Mouse (Mus musculus) liver, embryonic 12.5 days (tissue): ENCODE data around the gene Krt87. TPM values are rescaled to one million over a fixed set of nuclear protein-coding genes. Genes with fewer than 3 reads are reported as not detected.

Source experiments
- ATAC-seq: fragments of 200-750 bp; cut with Nextera tagmentation; 2 replicates; pipeline ENCODE4 v1.8.0; 2017; ENCODE audit warnings: moderate number of reproducible peaks, mild to moderate bottlenecking, moderate library complexity
- H3K27ac ChIP-seq: fragments of 300-500 bp; sonication (generic); 2 replicates; pipeline ENCODE4 v1.5.1; 2016; ENCODE audit warnings: mild to moderate bottlenecking
- H3K27me3 ChIP-seq: fragments of 300-500 bp; sonication (generic); replicated peaks from 2 replicates; pipeline ENCODE4 v1.6.1; 2016; ENCODE audit warnings: mild to moderate bottlenecking, moderate library complexity
- H3K36me3 ChIP-seq: fragments of 300-500 bp; sonication (generic); 2 replicates; pipeline ENCODE4 v1.6.1; 2016; ENCODE audit warnings: mild to moderate bottlenecking, moderate library complexity
- H3K4me1 ChIP-seq: fragments of 300-500 bp; sonication (generic); 2 replicates; pipeline ENCODE4 v1.6.1; 2016
- H3K4me2 ChIP-seq: fragments of 300-500 bp; sonication (generic); 2 replicates; pipeline ENCODE4 v1.6.1; 2016; ENCODE audit warnings: mild to moderate bottlenecking, moderate library complexity
- H3K4me3 ChIP-seq: fragments of 300-500 bp; sonication (generic); 2 replicates; pipeline ENCODE4 v1.5.1; 2016; ENCODE audit warnings: mild to moderate bottlenecking, moderate library complexity
- H3K9ac ChIP-seq: fragments of 300-500 bp; sonication (generic); 2 replicates; pipeline ENCODE4 v1.6.1; 2016; ENCODE audit warnings: mild to moderate bottlenecking, moderate library complexity
- H3K9me3 ChIP-seq: fragments of 300-500 bp; sonication (generic); replicated peaks from 2 replicates; pipeline ENCODE4 v1.6.1; 2016; ENCODE audit warnings: mild to moderate bottlenecking, moderate library complexity
- WGBS: fragments of 180-500 bp; shearing (Covaris S2); methylation state at CpG from one replicate; pipeline ENCODE4 v1.1.7; 2016; ENCODE audit not compliant: insufficient replicate concordance; 5-methylcytosine and 5-hydroxymethylcytosine counted together
- polyA plus RNA-seq: library from polyadenylated mRNA; unstranded; fragments of >200 nt; fragmentation: Nextera tagmentation; extraction: Ambion mirVana; gene quantifications from 2 replicates; pipeline ENCODE4 v1.2.1, GENCODE M21; 2016

Krt87 gene
- polyA plus RNA-seq, 1 experiment from 2014 or later, result not detected

DNA sequence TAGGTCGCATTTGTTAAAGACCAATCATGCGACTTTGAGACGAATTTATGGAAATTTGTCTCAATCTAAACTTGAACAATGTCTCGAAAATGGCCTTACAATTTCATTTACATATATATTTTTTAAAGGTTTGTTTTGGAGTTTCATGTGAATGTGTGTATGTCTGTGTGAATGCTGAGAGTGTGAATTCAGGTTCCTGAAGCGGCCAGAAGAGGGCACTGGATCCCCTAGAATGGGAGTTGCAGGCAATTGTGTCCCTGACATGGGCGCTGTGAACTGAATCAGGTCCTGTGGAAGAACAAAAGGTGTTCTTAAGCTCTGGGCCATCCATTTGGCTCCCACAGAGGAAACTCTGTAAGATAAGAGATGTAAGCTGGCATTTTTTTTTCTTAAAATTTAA, 17.3 kb upstream of the Krt87 start:
- ATAC-seq, result no peak
- 76% methylated on average over 6 of the region's 6 CpGs for WGBS
- Histone ChIP-seq H3K9ac (no peak overlapping the region), H3K4me2 (no peak overlapping the region), H3K4me1 (no peaks in the 10 kb centered on the region), H3K27me3 (no peaks in the 10 kb centered on the region), H3K4me3 (no peak overlapping the region), H3K27ac (no peak overlapping the region), H3K36me3 (no peaks in the 10 kb centered on the region), H3K9me3 (no peaks in the 10 kb centered on the region)

GRCm38 (mm10) chr15:101455292-101455691, 16.7 kb upstream of the Krt87 start:
- no peak for ATAC-seq
- no peak overlapping the region for H3K27ac ChIP-seq
- H3K36me3 ChIP-seq, result no peaks in the 10 kb centered on the region
- 60% methylated on average over 2 of the region's 2 CpGs for WGBS
- H3K27me3 ChIP-seq, result no peaks in the 10 kb centered on the region
- no peak overlapping the region for H3K4me2 ChIP-seq
- no peaks in the 10 kb centered on the region for H3K9me3 ChIP-seq
- no peaks in the 10 kb centered on the region for H3K4me1 ChIP-seq
- no peak overlapping the region for H3K9ac ChIP-seq
- no peak overlapping the region for H3K4me3 ChIP-seq

GRCm38 (mm10) chr15:101454774-101455173, 16.2 kb upstream of the Krt87 start:
- Histone ChIP-seq H3K36me3 (no peaks in the 10 kb centered on the region), H3K27me3 (no peaks in the 10 kb centered on the region), H3K4me2 (no peak overlapping the region), H3K9me3 (no peaks in the 10 kb centered on the region), H3K9ac (no peak overlapping the region), H3K4me3 (no peak overlapping the region), H3K27ac (no peak overlapping the region), H3K4me1 (no peaks in the 10 kb centered on the region)
- ATAC-seq, result no peak
- WGBS, result 70% methylated on average over 8 of the region's 8 CpGs

GRCm38 (mm10) chr15:101453093-101453736, 14.6 kb upstream of the Krt87 start:
- Histone ChIP-seq H3K27me3 (no peaks in the 10 kb centered on the region), H3K4me1 (no peaks in the 10 kb centered on the region), H3K9me3 (no peaks in the 10 kb centered on the region), H3K27ac (no peak overlapping the region), H3K4me2 (no peak overlapping the region), H3K4me3 (no peak overlapping the region), H3K36me3 (no peaks in the 10 kb centered on the region), H3K9ac (no peak overlapping the region)
- WGBS, result 6% methylated on average over 13 of the region's 13 CpGs
- 0 out of 2 replicates have a peak, but pooled peaks have one; percentile 64 for ATAC-seq

DNA sequence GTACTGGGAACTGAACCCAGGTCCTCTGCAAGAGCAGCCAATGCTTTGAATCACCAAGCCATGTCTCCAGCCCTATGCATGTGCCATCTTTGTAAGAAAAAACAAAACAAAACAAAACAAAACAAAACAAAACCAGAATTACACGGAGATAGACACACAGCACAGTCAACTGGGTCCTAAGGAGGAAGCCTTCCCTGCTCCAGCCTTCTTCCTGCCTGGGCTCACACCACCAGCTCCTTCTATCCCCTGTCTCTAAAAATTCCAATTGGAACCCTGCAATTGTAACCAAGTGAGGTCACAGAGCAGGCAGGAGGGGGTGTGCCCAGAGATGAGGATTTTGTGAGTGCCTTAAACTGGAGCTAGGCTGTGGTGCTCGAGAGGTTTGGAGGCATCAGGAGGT, 8.8 kb upstream of the Krt87 start, which contains the start of gene Krt88:
Gene Krt88, plus strand, starts transcription at position 301 of the 400 bp plus-strand sequence.
- no peak within 1 kb of the TSS for H3K27ac ChIP-seq
- 54% methylated on average over 2 of the region's 2 CpGs for WGBS
- no peak within 1 kb of the TSS for H3K9ac ChIP-seq
- no peak within 1 kb of the TSS for H3K4me3 ChIP-seq
- no peaks in the 10 kb centered on the region for H3K36me3 ChIP-seq
- no peak for ATAC-seq
- no peak within 1 kb of the TSS for H3K4me2 ChIP-seq
- H3K9me3 ChIP-seq, result no peaks in the 10 kb centered on the region
- no peaks in the 10 kb centered on the region for H3K4me1 ChIP-seq
- H3K27me3 ChIP-seq, result no peaks in the 10 kb centered on the region

DNA sequence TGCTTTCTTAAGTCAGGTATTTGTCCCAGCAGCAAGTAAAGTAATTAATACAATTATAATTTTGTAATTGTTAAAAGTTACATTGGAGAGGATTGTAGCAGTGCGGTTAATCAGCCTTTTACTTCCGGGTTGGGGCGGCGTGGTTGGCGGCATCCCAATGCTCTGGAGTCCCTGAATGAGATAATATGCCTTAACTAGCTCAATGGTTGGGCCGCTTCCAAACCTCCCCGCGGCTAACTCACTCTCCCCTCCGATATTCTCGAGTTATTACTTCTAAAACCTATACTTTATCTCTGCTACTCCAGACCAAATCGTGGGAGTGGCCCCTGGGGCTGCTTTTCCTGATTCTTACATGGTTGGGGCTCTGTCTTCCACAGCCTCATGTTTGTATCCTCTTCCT, 8.0 kb upstream of the Krt87 start:
- H3K4me1 ChIP-seq, result no peaks in the 10 kb centered on the region
- H3K27ac ChIP-seq, result no peak overlapping the region
- H3K9ac ChIP-seq, result no peak overlapping the region
- no peak for ATAC-seq
- H3K4me2 ChIP-seq, result no peak overlapping the region
- H3K27me3 ChIP-seq, result no peaks in the 10 kb centered on the region
- no peaks in the 10 kb centered on the region for H3K36me3 ChIP-seq
- no peak overlapping the region for H3K4me3 ChIP-seq
- H3K9me3 ChIP-seq, result no peaks in the 10 kb centered on the region
- 49% methylated on average over 11 of the region's 11 CpGs for WGBS

GRCm38 (mm10) chr15:101440837-101441236, 2.2 kb upstream of the Krt87 start:
- ATAC-seq, result no peak
- WGBS, result 62% methylated on average over 4 of the region's 4 CpGs

GRCm38 (mm10) chr15:101436611-101437010, 2.0 kb downstream of the Krt87 start:
- 67% methylated on average over 7 of the region's 7 CpGs for WGBS
- no peak for ATAC-seq
- no peak overlapping the region for H3K9ac ChIP-seq
- peaks cover 47% of the 10 kb centered on the region for H3K27me3 ChIP-seq
- H3K4me1 ChIP-seq, result no peaks in the 10 kb centered on the region
- no peak overlapping the region for H3K4me3 ChIP-seq
- H3K36me3 ChIP-seq, result no peaks in the 10 kb centered on the region
- no peak overlapping the region for H3K4me2 ChIP-seq
- no peak overlapping the region for H3K27ac ChIP-seq
- H3K9me3 ChIP-seq, result no peaks in the 10 kb centered on the region

More at GRCm38 (mm10) chr15:101440837-101441236, 2.2 kb upstream of the Krt87 start:
- Histone ChIP-seq H3K36me3 (no peaks in the 10 kb centered on the region), H3K27ac (no peak overlapping the region), H3K4me2 (no peak overlapping the region), H3K9me3 (no peaks in the 10 kb centered on the region), H3K27me3 (peaks cover 47% of the 10 kb centered on the region), H3K9ac (no peak overlapping the region), H3K4me1 (no peaks in the 10 kb centered on the region), H3K4me3 (no peak overlapping the region)

- 29% methylated on average over 5 of the region's 5 CpGs for WGBS
- Histone ChIP-seq H3K4me2 (no peak overlapping the region), H3K36me3 (no peaks in the 10 kb centered on the region), H3K4me1 (no peaks in the 10 kb centered on the region), H3K9me3 (no peaks in the 10 kb centered on the region), H3K4me3 (no peak overlapping the region), H3K9ac (no peak overlapping the region), H3K27me3 (peaks cover 19% of the 10 kb centered on the region; the same call in 1 of the 2 replicates), H3K27ac (no peak overlapping the region)
- no peak for ATAC-seq
These were observed 13.7 kb downstream of the Krt87 start for GRCm38 (mm10) chr15:101424914-101425313.

DNA sequence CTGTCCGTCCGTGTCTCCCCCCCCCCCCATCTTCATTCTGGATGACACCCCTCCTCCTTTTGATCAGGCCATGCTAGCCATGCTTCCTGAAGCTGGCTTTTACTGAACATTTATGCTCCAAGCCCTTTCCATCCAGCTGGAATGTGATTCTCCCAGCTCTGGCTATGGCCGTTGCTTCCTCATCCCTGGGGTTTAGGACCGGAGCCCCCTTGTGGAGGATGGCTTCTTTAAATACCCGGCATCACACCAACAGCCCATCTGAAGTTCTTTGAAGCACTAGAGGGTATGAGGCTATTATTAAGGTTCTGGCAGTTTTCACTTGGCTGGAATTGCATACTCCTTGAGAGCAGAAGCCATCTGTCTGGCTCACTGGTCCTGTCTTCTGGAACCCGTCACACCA, 17.7 kb downstream of the Krt87 start:
- Histone ChIP-seq H3K4me3 (no peak overlapping the region), H3K27me3 (no peaks in the 10 kb centered on the region; the same call in 1 of the 2 replicates), H3K4me1 (no peaks in the 10 kb centered on the region), H3K4me2 (no peak overlapping the region), H3K9me3 (no peaks in the 10 kb centered on the region), H3K36me3 (no peaks in the 10 kb centered on the region), H3K27ac (no peak overlapping the region), H3K9ac (no peak overlapping the region)
- WGBS, result 46% methylated on average over 6 of the region's 6 CpGs
- ATAC-seq, result no peak

- ATAC-seq, result no peak
- no peak overlapping the region for H3K9ac ChIP-seq
- H3K27ac ChIP-seq, result no peak overlapping the region
- 69% methylated on average over 4 of the region's 4 CpGs for WGBS
- peaks cover 4% of the 10 kb centered on the region; the same call in 1 of the 2 replicates for H3K27me3 ChIP-seq
- H3K9me3 ChIP-seq, result no peaks in the 10 kb centered on the region
- no peak overlapping the region for H3K4me2 ChIP-seq
- H3K36me3 ChIP-seq, result no peaks in the 10 kb centered on the region
- H3K4me3 ChIP-seq, result no peak overlapping the region
- H3K4me1 ChIP-seq, result 0 out of 2 replicates have a peak, but pooled peaks cover 11% of the 10 kb centered on the region
These were observed 19.7 kb downstream of the Krt87 start for GRCm38 (mm10) chr15:101418950-101419349.

DNA sequence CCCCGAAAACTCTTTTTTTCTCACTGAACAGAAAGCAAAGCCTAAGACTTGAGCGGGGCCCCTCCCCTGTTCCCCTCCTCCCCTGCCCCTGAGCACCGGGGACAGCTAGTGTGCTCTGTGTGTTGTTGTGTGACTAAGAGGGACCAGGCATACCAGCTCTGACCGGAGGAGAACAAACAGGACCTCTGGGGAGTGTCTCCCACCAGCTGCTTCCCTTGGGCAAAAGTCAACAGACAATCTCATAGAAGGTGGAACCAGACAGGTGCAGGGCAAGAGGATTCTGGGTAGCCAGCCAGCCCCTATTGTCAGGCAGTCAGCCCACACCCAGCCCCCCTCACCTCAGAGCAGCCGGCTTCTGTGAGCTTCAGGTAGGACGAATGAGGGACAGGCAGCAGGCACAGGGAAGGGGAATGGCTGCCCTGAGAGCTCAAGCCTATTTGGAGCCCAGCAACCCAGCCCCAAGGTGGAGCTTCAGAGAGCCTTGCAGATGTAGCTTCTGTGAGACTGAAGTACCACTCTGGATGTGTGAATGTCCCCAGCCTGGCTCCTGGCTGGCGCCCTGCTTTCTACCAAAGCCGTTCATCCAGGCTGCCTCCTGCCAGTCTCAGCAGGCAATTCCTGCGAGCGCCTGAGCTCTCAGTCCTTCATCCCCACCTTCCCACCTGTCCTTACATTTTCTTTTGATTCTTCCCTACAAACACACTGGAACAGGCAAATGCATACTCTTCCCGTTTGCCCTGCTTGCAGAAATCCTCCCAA, 23.6 kb downstream of the Krt87 start:
- H3K9ac ChIP-seq, result no peak overlapping the region
- H3K4me2 ChIP-seq, result no peak overlapping the region
- no peak for ATAC-seq
- 0 out of 2 replicates have a peak, but pooled peaks cover 13% of the 10 kb centered on the region for H3K4me1 ChIP-seq
- H3K36me3 ChIP-seq, result no peaks in the 10 kb centered on the region
- WGBS, result 45% methylated on average over 10 of the region's 11 CpGs
- H3K4me3 ChIP-seq, result no peak overlapping the region
- no peaks in the 10 kb centered on the region for H3K9me3 ChIP-seq
- H3K27ac ChIP-seq, result no peak overlapping the region
- H3K27me3 ChIP-seq, result peaks cover 34% of the 10 kb centered on the region
